Mouse (Mus musculus) megakaryocyte, embryonic 14.5 days (primary cell): ENCODE measurements around the gene Obscn. TPM values are rescaled to one million over a fixed set of nuclear protein-coding genes. Genes with fewer than 3 reads are reported as not detected.
A peak's percentile ranks its signal among the peaks of the same experiment; 100 is the strongest.

Experiments
- H3K27me3 ChIP-seq: replicated peaks from 2 replicates; pipeline ENCODE3; 2012; ENCODE audit warnings: inconsistent platforms
- H3K36me3 ChIP-seq: replicated peaks from 2 replicates; pipeline ENCODE3; 2012; ENCODE audit warnings: low read length, inconsistent platforms, mixed read lengths
- H3K4me1 ChIP-seq: 2 replicates; pipeline ENCODE4 v1.6.1; 2012; ENCODE audit warnings: inconsistent platforms
- H3K4me3 ChIP-seq: replicated peaks from 2 replicates; pipeline ENCODE3; 2012; ENCODE audit warnings: moderate library complexity, mild to moderate bottlenecking, inconsistent platforms
- H3K9me3 ChIP-seq: 2 replicates; pipeline ENCODE4 v1.6.1; 2012; ENCODE audit warnings: inconsistent platforms
- FLI1 ChIP-seq: IDR thresholded peaks from 2 replicates; pipeline ENCODE4 v1.6.1; 2012; ENCODE audit warnings: low read length, inconsistent platforms, mixed read lengths
- GATA1 ChIP-seq: IDR thresholded peaks from 3 replicates; pipeline ENCODE4 v1.6.1; 2012; ENCODE audit warnings: mixed read lengths, low read length, inconsistent platforms, borderline replicate concordance
- polyA plus RNA-seq: library from polyadenylated mRNA; stranded (reverse); fragments of >175 nt; gene quantifications from 2 replicates; pipeline ENCODE4 v1.2.3, GENCODE M21; 2012; ENCODE audit warnings: low replicate concordance; ENCODE audit not compliant: insufficient read depth

The Obscn gene
- polyA plus RNA-seq, 1 experiment, result 9.6 TPM

- Histone ChIP-seq H3K27me3 (peaks cover 42% of the 10 kb centered on the region), H3K9me3 (no peaks in the 10 kb centered on the region), H3K36me3 (peaks cover 7% of the 10 kb centered on the region), H3K4me3 (no peak overlapping the region), H3K4me1 (peaks cover 34% of the 10 kb centered on the region)
- no peak for TF ChIP-seq GATA1
- no peak for TF ChIP-seq FLI1
Measured at GRCm38 (mm10) chr11:59002327-59003079, 133.7 kb downstream of the Obscn start.

- no peak overlapping the region for H3K4me3 ChIP-seq
- peaks cover 53% of the 10 kb centered on the region for H3K4me1 ChIP-seq
- H3K9me3 ChIP-seq, result no peaks in the 10 kb centered on the region
- peaks cover 17% of the 10 kb centered on the region for H3K36me3 ChIP-seq
- TF ChIP-seq GATA1 (no peak), FLI1 (no peak)
- H3K27me3 ChIP-seq, result peaks cover 31% of the 10 kb centered on the region
Measured at GRCm38 (mm10) chr11:59000635-59001034, 135.6 kb downstream of the Obscn start.

- H3K9me3 ChIP-seq, result no peaks in the 10 kb centered on the region
- H3K4me3 ChIP-seq, result no peak overlapping the region
- TF ChIP-seq FLI1, result no peak
- no peak for TF ChIP-seq GATA1
- H3K36me3 ChIP-seq, result peaks cover 24% of the 10 kb centered on the region
- H3K27me3 ChIP-seq, result peaks cover 33% of the 10 kb centered on the region
- peaks cover 61% of the 10 kb centered on the region for H3K4me1 ChIP-seq
Measured at GRCm38 (mm10) chr11:58999830-59000229, 136.4 kb downstream of the Obscn start.

- Histone ChIP-seq H3K4me3 (peak overlapping the region; percentile 76), H3K4me1 (peaks cover 67% of the 10 kb centered on the region), H3K9me3 (no peaks in the 10 kb centered on the region), H3K36me3 (peaks cover 31% of the 10 kb centered on the region), H3K27me3 (peaks cover 33% of the 10 kb centered on the region)
- TF ChIP-seq GATA1 (no peak), FLI1 (no peak)
Measured at GRCm38 (mm10) chr11:58999158-58999557, 137.0 kb downstream of the Obscn start.

- TF ChIP-seq FLI1 (no peak), GATA1 (no peak)
Measured at GRCm38 (mm10) chr11:58997541-58997940, 138.7 kb downstream of the Obscn start.

GRCm38 (mm10) chr11:58995807-58996370, 140.3 kb downstream of the Obscn start:
- no peaks in the 10 kb centered on the region for H3K9me3 ChIP-seq
- peaks cover 56% of the 10 kb centered on the region for H3K36me3 ChIP-seq
- peaks cover 15% of the 10 kb centered on the region for H3K27me3 ChIP-seq
- TF ChIP-seq FLI1 (no peak), GATA1 (peak; percentile 17; the same call in 1 of the 3 replicates)
- peaks cover 84% of the 10 kb centered on the region for H3K4me1 ChIP-seq
- H3K4me3 ChIP-seq, result peak overlapping the region; percentile 86

More at GRCm38 (mm10) chr11:58997541-58997940, 138.7 kb downstream of the Obscn start:
- H3K4me1 ChIP-seq, result peaks cover 81% of the 10 kb centered on the region
- H3K27me3 ChIP-seq, result peaks cover 28% of the 10 kb centered on the region
- H3K4me3 ChIP-seq, result no peak overlapping the region
- peaks cover 44% of the 10 kb centered on the region for H3K36me3 ChIP-seq
- no peaks in the 10 kb centered on the region for H3K9me3 ChIP-seq

- peaks cover 8% of the 10 kb centered on the region for H3K27me3 ChIP-seq
- peak overlapping the region; percentile 86 for H3K4me3 ChIP-seq
- peaks cover 87% of the 10 kb centered on the region for H3K4me1 ChIP-seq
- no peak for TF ChIP-seq GATA1
- TF ChIP-seq FLI1, result no peak
- H3K9me3 ChIP-seq, result no peaks in the 10 kb centered on the region
- H3K36me3 ChIP-seq, result peaks cover 63% of the 10 kb centered on the region
Measured at GRCm38 (mm10) chr11:58995061-58995806, 141.0 kb downstream of the Obscn start.

GRCm38 (mm10) chr11:58994337-58994826, 141.8 kb downstream of the Obscn start:
- no peaks in the 10 kb centered on the region for H3K9me3 ChIP-seq
- peak overlapping the region; percentile 23 for H3K4me3 ChIP-seq
- peaks cover 72% of the 10 kb centered on the region for H3K36me3 ChIP-seq
- TF ChIP-seq FLI1, result no peak
- TF ChIP-seq GATA1, result no peak
- H3K4me1 ChIP-seq, result peaks cover 87% of the 10 kb centered on the region
- peaks cover 3% of the 10 kb centered on the region for H3K27me3 ChIP-seq

- TF ChIP-seq FLI1, result no peak
- no peak for TF ChIP-seq GATA1
- Histone ChIP-seq H3K36me3 (peaks cover 84% of the 10 kb centered on the region), H3K9me3 (no peaks in the 10 kb centered on the region), H3K4me3 (no peak overlapping the region), H3K4me1 (peaks cover 87% of the 10 kb centered on the region), H3K27me3 (peaks cover 3% of the 10 kb centered on the region)
Measured at GRCm38 (mm10) chr11:58993091-58993670, 143.0 kb downstream of the Obscn start.
